Mouse (Mus musculus) cerebellum, postnatal 14 days (tissue): ENCODE measurements around the gene Nlk.
A peak's percentile ranks its signal among the peaks of the same experiment; 100 is the strongest.
"Not testable (repeated sequence)": the region's sequence is repeated elsewhere in the genome, so short reads cannot be mapped to it uniquely, and the experiment has no call there.

Source experiments
- DNase-seq, 2 experiments: peaks; one replicate each; pipeline ENCODE4 v3.0.0; 2021; ENCODE audit warnings: mixed read lengths in 2 of 2

Gene Nlk

DNA sequence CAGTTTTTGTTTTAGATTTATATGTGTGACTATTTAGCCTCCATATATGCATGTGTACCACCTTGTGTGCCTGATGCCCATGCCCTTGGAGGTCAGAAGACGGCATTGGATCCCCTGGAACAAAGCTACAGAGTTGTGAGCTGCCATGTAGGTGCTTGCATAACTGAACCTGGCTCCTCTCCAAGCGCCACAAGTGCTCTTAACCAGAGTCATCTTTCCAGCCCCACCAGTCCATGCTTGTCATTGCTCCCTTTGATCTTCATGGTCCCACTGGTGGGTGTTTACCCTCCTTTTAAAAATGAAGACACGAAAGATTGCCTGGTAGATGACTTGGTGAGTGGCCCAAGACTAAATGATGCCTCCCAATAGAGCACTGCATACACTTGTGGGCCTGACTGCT is 156.8 kb downstream of the Nlk start:
- DNase-seq, result peak in 1 of 2 experiments; percentile 33

DNA sequence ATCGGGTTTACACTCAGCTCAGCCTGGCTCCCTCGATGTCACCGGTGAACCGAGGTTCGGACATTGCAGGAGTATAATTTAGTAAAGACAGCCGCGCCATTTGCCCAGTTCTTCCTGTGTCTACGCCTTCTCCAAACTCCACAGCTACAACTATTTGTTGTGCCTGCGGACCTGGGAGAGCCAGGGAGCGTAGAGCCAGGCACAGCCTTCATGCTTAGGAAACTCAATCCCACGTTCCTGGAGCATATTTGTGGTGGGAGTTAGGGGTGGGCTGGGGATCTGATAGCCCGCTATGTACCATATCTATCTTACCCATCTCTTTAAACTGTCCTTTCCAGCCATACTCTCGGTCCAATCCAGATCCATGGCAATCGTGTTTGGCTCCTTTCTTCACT is 160.5 kb downstream of the Nlk start:
- no peak for DNase-seq

DNA sequence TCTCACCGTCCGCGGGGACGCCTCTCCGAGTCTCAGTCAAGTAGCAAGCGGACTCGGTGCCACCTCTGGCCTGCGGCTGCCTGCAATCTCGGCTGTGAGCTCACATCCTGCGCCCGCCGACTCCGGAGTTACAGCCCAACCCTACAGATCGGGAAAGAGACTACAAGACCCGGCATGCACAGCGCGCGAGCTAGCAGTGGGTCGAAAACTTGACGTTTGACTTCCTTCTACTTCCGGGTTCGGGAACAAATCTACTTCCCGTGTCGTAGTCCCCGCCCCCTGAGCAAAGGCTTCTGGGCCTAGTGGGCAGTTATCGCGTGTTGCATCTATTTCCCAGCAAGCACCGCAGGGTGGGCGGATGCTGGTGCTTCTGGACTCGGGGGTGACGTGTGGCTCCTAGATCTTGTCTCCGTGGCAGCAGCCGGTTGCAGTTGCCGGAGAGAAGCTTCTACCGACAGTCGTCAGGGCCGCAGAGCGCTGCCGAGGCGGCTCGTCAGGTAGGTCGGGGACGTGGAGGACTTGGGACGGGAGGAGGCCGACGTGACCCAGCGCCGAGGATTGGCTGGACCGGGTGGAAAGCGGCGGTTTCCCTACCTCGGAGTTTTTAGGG is 161.0 kb downstream of the Nlk start, which contains the start of the genes Tnfaip1 and Ift20:
Tnfaip1 (minus strand) TSS at position 253 of the 610 bp plus-strand sequence.
Ift20 (plus strand) TSS at position 282 of the 610 bp plus-strand sequence.
- DNase-seq, result peak; percentile 97

DNA sequence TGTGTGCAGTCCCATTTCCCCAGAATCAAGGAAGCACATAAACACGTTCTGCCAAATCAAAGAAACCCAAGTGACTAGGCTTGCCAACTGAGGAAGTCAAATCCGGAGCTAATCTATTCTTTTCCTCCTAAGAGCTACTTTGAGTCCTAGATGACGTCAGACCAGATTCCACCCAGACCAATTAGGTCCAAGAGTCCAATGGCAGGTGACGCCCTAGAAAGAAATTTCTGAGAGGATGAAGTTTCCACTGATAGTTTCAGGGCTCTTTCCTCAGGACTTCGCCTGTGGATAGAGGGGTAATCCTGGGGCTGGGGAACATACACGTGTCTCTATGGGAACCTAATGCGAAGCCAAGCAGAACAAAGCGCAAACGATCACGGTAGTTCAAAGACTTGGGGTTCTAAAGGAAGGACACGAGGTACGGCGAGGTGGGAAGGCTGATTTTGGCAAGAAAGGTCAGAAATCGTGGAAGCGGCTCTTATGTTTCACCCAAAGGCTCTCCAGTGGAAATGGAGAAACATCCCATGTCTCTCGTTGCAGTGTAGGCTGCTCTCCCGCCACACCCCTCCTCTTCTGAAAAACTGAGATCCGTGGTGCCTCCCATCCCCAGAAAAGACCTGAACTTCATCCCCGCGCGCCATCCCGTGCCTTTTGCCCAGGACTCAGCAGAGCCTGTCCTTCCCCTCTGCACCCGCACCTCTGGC is 161.6 kb downstream of the Nlk start:
- peak in 1 of 2 experiments; percentile 30 for DNase-seq

DNA sequence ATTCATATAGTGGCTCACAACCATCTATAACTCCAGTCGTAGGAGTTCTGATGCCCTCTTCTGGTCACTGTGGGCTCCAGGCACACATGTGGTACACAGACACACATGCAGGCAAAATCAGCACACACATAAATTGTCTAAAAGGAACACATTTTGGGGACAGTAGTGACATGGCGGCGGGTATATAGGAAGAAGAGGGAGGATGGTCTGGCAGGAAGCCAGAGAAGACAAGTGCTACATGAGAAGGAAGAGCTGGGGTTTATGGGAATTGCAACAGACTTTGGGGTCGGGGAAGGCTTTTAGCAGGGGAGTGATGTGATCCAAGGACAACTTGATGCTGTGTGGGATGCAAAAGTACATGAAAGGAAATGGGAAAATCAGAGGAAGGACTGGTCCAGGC is 162.7 kb downstream of the Nlk start:
- peak in 1 of 2 experiments; percentile 29 for DNase-seq

DNA sequence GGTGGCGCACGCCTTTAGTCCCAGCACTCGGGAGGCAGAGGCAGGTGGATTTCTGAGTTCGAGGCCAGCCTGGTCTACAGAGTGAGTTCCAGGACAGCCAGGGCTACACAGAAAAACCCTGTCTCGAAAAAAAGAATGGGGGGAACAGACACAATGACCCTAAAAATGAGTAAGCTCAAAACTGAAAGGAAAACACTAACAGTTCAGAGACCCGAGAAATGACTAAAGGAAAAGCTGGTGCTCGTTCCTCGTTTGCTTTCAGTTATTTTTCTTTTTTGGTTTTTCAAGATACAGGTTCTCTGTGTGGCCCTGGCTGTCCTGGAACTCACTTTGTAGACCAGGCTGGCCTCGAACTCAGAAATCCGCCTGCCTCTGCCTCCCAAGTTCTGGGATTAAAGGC is 165.7 kb downstream of the Nlk start:
- DNase-seq, result not testable (repeated sequence)

DNA sequence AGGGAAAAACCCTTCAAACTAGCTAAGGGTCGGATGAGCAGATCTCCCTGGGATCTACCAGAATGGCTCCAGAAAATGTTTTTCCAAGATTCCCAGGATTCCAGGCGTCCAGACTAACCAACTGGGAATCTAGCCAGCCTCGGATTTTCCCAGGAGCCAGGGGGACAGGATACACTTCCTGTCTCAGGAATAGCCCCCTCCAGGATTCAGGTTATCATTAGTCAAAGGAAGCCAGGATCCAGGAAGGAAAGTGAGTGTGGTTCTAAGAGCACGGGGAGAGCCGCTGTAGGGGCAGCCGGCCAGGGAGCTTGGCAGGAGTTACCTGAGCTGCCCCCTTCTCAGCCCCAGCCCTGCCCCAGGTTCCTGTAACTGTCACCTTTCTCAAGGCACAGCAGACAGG is 166.1 kb downstream of the Nlk start:
- peak; percentile 33 to 52 for DNase-seq

DNA sequence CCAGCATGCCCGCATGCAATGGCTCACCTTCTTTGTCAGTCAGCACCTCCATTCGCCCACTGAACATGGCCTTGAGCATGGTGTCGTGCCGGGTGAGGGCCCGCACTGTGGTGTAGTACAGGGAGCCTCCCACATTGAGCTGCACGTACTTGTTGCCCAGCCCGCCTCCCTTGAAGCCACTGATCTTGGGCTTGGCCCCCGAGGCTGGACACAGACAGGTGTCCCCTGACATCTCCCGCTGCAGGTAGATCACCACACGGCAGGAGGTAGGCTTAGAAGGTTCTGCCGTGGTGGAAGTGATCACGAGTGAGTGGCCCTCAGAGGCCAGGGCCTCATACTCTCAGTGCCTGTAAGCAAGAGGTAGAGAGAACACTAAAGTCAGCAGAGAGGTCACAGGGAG is 167.2 kb downstream of the Nlk start:
- no peak for DNase-seq

DNA sequence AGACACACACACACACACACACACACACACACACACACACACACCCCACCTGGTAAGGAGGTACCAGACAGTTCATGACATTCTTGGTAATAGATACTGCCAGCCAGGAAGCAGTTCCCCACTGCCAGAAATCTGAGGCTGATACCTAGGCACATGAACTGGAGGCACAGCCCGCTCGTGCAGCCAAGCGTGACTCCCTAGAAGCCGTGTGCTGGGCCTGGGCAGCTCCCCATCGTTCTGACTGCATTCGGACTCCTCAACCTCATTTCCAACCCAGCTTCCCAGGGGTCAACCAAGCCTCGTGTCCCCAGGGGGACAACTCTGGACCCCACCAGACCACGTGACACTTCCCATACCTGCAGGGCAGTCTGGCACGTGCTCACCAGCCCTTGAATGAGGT is 168.5 kb downstream of the Nlk start:
- no peak for DNase-seq

DNA sequence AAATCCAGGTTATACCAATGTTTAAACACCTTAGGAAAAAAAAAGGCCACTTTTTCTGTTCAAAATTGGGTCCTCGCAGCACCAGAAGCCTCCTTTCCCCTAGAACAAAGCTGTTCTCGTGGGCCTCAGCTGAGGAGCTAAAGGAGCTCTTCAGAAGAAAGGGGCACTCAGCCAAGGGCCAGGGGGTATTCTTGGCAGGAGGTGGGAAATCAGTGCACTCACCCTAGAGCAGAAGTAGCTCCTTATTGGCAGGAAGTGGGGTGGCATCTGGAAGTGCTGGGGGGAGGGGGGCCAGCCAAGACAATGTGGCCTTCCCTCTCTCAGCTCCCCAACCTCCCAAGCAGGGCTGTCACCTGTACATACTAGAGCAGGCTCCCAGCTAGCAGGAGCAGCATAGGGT is 172.3 kb downstream of the Nlk start:
- peak; percentile 69 to 76 for DNase-seq

DNA sequence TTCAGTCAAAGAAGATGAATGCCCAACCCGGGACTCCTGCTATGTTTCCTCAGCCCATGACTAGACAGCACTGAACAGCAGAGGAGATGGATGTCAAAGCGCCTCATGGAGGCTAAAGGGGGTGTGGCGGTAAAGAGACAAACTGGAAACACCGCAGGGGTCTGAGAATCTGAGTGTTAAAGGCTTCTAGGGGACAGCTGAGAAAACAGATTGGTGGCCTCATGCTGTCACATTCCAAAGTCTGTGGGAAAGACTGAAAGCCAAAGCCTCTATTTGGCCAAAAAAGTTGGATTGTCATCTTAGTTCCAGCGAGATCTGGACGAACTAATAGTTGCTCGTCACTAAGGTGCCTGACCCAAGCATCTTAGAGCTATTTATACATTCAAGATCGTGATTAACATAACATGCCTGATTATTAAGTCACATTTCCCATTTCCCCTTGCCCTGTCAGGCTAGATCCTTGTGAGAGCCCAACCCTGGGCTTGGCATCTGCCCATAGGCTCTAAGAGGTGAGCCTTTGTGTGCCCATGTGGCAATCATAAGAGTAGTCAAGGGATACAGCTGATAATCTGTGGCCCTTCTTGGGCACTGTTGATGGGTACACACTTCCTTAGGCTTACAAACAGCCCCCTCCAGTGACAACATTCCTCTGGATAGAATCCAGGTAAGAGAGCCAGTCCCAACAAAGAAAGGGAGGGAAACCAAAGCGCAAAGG is 173.8 kb downstream of the Nlk start:
- peak in 1 of 2 experiments; percentile 36 for DNase-seq

DNA sequence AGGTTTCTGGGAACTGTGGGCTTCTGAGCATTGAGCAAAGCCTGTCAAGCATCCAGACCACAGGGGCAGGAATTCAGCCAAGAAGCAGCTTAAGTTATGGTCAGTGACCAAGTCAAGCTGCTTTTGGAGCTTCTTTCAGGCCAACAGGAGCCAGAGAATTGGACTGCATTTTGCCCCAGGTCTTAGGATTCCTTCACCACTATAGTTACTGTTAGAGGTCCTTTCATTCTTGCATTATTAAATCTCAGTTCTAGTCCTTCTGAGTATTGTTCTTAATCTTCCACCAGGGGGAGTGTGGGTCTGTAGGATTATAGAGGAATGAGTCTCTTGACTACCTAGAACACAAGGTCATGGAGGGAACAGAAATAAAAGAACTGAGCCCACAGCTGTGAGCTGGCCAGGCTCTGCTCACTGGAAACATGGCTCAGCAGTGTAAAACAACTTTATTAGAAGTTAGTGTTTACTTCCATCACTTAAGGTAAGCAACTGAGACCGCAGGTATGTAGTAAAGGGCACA is 174.6 kb downstream of the Nlk start:
- peak; percentile 75 to 79 for DNase-seq

DNA sequence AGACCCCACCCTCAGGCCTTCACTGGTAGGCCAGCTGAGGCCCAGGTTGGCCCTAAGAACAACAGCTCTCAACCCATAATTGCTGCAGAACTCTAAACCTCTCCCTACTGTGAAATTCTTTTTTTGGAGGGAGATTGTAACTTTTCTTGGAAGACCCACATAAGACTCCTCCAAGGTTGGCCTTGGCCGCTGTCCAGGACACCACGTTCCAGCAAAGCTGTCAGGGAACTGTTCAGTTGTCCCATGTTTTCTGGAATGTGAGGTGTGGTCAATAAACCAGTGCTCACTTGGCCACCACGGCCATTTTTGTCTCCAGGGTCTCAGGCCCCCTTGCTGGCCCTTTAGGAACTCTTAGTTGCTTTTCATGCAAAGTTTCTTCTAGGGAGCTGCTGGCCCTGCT is 175.3 kb downstream of the Nlk start:
- peak in 1 of 2 experiments; percentile 23 for DNase-seq

DNA sequence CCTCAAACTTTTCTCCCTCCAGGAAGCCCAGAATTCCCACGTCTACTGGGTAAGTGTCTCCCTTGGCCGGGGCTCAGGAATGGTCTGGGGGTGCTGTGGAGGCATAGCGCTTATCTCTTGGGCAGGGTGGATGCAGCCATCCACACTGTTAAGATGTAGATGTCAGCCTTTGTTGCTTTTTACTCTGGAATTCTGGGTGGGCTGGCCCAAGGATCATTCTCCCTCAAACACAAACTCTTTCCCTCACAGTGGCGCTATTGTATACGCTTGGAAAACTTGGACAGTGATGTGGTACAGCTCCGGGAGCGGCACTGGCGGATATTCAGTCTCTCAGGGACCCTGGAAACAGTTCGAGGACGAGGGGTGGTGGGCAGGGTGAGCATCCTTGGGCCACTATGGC is 178.2 kb downstream of the Nlk start:
- DNase-seq, result peak in 1 of 2 experiments; percentile 5
